Mouse (Mus musculus): ENCODE data around the gene 2310033P09Rik. TPM values are rescaled to one million over a fixed set of nuclear protein-coding genes. Genes with fewer than 3 reads are reported as not detected.
"Not testable (repeated sequence)": the region's sequence is repeated elsewhere in the genome, so short reads cannot be mapped to it uniquely, and the experiment has no call there.

Gene 2310033P09Rik
- polyA plus RNA-seq, 1 experiment = 6.9 TPM

DNA sequence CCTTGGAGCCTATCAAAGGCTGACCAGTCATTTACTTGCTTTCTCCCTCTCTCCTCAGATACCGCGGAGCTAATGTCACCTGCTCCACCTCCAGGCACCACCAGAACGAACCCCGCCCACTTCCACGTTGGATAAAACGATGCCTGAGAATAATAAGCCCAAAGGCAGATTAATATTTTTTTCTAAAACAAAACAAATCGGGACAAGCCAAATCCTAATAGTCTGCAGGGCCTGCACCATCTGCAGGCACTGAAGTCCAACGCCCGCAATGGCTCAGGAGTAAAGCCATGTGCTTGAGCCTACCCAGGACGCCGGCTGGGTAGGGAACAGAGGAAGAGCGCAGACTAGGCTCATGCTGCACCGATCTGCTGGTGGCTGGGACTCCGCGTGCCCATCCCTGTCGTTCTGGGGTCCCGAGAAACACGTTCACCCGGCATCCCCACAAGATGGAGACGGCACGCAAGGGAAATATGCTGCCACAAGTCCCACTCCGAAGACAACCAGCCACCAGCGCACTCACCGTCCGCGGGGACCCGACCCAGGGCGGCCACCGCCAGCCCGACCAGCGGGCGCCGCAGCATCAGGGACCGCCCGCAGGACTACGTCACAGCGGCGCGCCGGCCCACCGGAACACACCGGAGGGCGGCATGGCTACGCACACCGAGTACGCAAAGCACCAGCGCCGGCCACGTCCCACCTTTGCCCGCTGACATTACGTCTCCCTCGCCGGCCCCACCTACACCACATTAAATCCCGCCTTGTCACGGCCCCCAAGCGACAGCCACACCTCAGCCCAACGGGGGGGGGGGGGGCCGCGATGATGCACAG, 16.7 kb upstream of the 2310033P09Rik start:
- Histone ChIP-seq H3K27me3 (ENCODE audit: control insufficient read depth) (peaks cover 5% of the 10 kb centered on the region), H3K9me3 (ENCODE audit: control insufficient read depth, low read length) (no peaks in the 10 kb centered on the region), H3K4me1 (ENCODE audit: control insufficient read depth) (peaks cover 49% of the 10 kb centered on the region), H3K4me3 (replicated peaks) (peak overlapping the region; percentile 72), H3K36me3 (ENCODE audit: control insufficient read depth) (peaks cover 20% of the 10 kb centered on the region)
- no peak for TF ChIP-seq GATA1 (IDR thresholded peaks at IDR 0.05; ENCODE audit: low read length)
- TF ChIP-seq TAL1 (IDR thresholded peaks at IDR 0.05; ENCODE audit: low read length) = no peak

DNA sequence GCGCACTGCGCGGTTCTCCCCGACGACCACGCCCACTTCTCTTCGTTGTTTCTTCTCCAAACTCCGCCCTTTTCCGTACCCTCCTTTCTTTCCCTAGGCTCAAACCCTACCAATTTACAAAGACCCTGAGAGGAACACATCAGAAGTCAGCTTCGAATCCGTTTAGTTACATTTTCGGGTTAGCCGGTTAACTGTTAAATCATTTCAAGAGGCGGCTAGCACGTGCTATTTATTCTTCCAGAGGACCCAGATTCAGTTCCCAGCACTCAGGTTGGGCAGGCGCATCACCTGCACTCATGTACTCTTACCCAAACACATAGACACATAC, 16.1 kb upstream of the 2310033P09Rik start, which contains the start of gene Guk1:
TSS of gene Guk1 (minus strand) at position 154 of the 328 bp plus-strand sequence.
- Histone ChIP-seq H3K27me3 (ENCODE audit: control insufficient read depth) (peaks cover 5% of the 10 kb centered on the region), H3K4me3 (replicated peaks) (peak within 1 kb of the TSS; percentile 72), H3K9me3 (ENCODE audit: control insufficient read depth, low read length) (no peaks in the 10 kb centered on the region), H3K4me1 (ENCODE audit: control insufficient read depth) (peaks cover 49% of the 10 kb centered on the region), H3K36me3 (ENCODE audit: control insufficient read depth) (peaks cover 14% of the 10 kb centered on the region)
- TF ChIP-seq TAL1 (IDR thresholded peaks at IDR 0.05; ENCODE audit: low read length) (no peak), GATA1 (IDR thresholded peaks at IDR 0.05; ENCODE audit: low read length) (no peak)

DNA sequence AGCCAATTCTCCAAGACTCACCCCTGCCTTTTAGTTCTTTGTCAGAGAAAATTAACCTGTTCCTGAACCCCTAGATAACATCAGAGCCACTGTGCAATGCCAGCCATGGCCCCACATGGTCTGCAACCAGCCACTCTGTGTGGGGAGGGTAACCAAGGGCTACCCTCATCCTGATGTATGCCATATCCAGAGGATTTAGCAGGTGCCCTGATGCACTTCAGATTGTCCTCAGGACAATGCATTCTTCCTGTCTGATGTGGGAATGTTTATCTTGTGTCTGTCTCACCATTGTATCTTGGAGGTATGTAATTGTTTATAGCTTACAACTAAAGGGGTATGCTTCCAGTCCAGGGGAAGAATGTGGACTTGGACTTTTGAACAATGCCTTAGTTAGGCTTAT, 11.9 kb upstream of the 2310033P09Rik start:
- peaks cover 5% of the 10 kb centered on the region for H3K27me3 ChIP-seq (ENCODE audit: control insufficient read depth)
- H3K9me3 ChIP-seq (ENCODE audit: control insufficient read depth, low read length) = no peaks in the 10 kb centered on the region
- no peak overlapping the region for H3K4me3 ChIP-seq (replicated peaks)
- H3K4me1 ChIP-seq (ENCODE audit: control insufficient read depth) = peaks cover 48% of the 10 kb centered on the region
- no peak for TF ChIP-seq TAL1 (IDR thresholded peaks at IDR 0.05; ENCODE audit: low read length)
- no peak for TF ChIP-seq GATA1 (IDR thresholded peaks at IDR 0.05; ENCODE audit: low read length)
- peaks cover 11% of the 10 kb centered on the region for H3K36me3 ChIP-seq (ENCODE audit: control insufficient read depth)

GRCm38 (mm10) chr11:59201216-59202002, 6.7 kb upstream of the 2310033P09Rik start:
- peak overlapping the region; percentile 93 for H3K4me3 ChIP-seq (replicated peaks)
- no peak for TF ChIP-seq GATA1 (IDR thresholded peaks at IDR 0.05; ENCODE audit: low read length)
- TF ChIP-seq TAL1 (IDR thresholded peaks at IDR 0.05; ENCODE audit: low read length) = no peak
- peaks cover 52% of the 10 kb centered on the region for H3K4me1 ChIP-seq (ENCODE audit: control insufficient read depth)

DNA sequence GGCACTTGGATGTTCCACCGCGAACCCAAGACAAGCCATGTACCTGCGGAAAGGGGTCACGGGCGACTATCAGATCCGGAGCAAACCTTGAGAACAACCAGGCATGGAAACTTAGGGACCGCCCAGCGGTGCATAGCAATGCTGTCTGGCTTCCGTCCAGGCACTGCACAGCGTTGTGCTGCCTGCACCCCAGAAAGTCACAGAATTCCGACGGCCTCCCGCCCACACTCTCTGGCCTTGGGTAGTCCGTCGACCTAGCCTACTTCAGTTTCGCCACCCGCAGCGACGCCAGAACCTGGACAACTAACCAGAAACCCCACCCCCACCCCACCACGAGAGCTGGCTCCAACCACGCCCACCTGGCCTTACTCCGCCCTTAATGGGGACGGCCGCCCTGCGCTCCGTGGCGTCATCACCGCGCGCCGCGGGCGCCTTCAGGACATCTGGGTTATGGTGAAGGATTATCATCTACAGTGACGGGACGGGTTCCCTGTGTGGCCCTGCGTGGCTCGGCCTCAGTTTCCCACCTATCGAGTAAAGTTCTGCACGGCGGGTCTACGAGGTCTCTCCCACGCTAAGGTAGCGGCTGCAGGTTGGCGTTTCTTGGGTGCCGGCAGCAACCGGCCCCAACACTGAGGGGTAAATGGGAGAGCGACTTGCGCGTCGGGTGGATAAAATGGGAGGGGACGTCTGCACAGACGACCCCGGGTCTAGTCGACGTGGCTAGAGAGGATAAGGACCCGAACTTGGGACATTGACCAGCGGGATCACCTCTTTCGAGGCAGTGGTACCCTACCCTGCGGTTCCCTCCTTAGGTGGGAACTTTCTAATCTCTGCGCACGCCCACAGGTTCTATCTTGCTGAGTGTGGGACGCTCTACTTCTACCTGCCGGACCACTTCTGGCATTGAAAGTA, 5.8 kb upstream of the 2310033P09Rik start, which contains the start of gene Mrpl55:
TSS of gene Mrpl55 (plus strand) at position 406 of the 915 bp plus-strand sequence.
- no peaks in the 10 kb centered on the region for H3K9me3 ChIP-seq (ENCODE audit: control insufficient read depth, low read length)
- peaks cover 56% of the 10 kb centered on the region for H3K4me1 ChIP-seq (ENCODE audit: control insufficient read depth)
- TF ChIP-seq TAL1 (IDR thresholded peaks at IDR 0.05; ENCODE audit: low read length) = no peak
- no peak for TF ChIP-seq GATA1 (IDR thresholded peaks at IDR 0.05; ENCODE audit: low read length)
- peaks cover 43% of the 10 kb centered on the region for H3K36me3 ChIP-seq (ENCODE audit: control insufficient read depth)
- peak within 1 kb of the TSS; percentile 93 for H3K4me3 ChIP-seq (replicated peaks)
- no peaks in the 10 kb centered on the region for H3K27me3 ChIP-seq (ENCODE audit: control insufficient read depth)

More at GRCm38 (mm10) chr11:59201216-59202002, 6.7 kb upstream of the 2310033P09Rik start:
- no peaks in the 10 kb centered on the region for H3K9me3 ChIP-seq (ENCODE audit: control insufficient read depth, low read length)
- no peaks in the 10 kb centered on the region for H3K27me3 ChIP-seq (ENCODE audit: control insufficient read depth)
- peaks cover 37% of the 10 kb centered on the region for H3K36me3 ChIP-seq (ENCODE audit: control insufficient read depth)

- Histone ChIP-seq H3K9me3 (ENCODE audit: control insufficient read depth, low read length) (no peaks in the 10 kb centered on the region), H3K4me3 (replicated peaks) (peak overlapping the region; percentile 86), H3K36me3 (ENCODE audit: control insufficient read depth) (peaks cover 79% of the 10 kb centered on the region), H3K27me3 (ENCODE audit: control insufficient read depth) (no peaks in the 10 kb centered on the region), H3K4me1 (ENCODE audit: control insufficient read depth) (peaks cover 59% of the 10 kb centered on the region)
- TF ChIP-seq TAL1 (IDR thresholded peaks at IDR 0.05; ENCODE audit: low read length) (no peak), GATA1 (IDR thresholded peaks at IDR 0.05; ENCODE audit: low read length) (no peak)
Measured at GRCm38 (mm10) chr11:59209003-59209441, 901 bp downstream of the 2310033P09Rik start.

- H3K4me3 ChIP-seq (replicated peaks) = peak overlapping the region; percentile 86
- TF ChIP-seq GATA1 (IDR thresholded peaks at IDR 0.05; ENCODE audit: low read length) = no peak
- TF ChIP-seq TAL1 (IDR thresholded peaks at IDR 0.05; ENCODE audit: low read length) = no peak
- no peaks in the 10 kb centered on the region for H3K27me3 ChIP-seq (ENCODE audit: control insufficient read depth)
- H3K4me1 ChIP-seq (ENCODE audit: control insufficient read depth) = peaks cover 56% of the 10 kb centered on the region
- H3K36me3 ChIP-seq (ENCODE audit: control insufficient read depth) = peaks cover 79% of the 10 kb centered on the region
- H3K9me3 ChIP-seq (ENCODE audit: control insufficient read depth, low read length) = no peaks in the 10 kb centered on the region
Measured at GRCm38 (mm10) chr11:59209580-59209979, 1.5 kb downstream of the 2310033P09Rik start.

DNA sequence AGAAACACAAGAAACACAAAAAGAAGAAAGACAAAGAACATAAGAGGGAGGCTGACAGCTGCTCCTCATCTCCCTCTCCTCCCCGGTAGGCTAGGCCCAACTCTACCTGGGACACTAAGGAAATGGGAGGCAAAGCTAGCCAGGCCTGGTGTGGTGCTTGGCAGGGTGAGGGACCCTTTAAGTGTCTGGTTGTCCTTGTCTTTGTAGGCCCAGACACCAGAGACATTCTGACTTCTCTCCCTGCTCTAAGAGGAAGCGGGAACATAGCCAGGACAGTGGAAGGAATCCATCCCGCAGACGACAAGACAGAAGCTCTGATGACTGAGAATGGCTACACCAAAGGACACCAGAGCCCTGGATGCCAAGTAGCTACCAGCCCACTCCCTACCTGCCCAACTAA, 1.9 kb downstream of the 2310033P09Rik start:
- Histone ChIP-seq H3K4me3 (replicated peaks) (no peak overlapping the region), H3K27me3 (ENCODE audit: control insufficient read depth) (no peaks in the 10 kb centered on the region), H3K36me3 (ENCODE audit: control insufficient read depth) (peaks cover 79% of the 10 kb centered on the region), H3K4me1 (ENCODE audit: control insufficient read depth) (peaks cover 56% of the 10 kb centered on the region), H3K9me3 (ENCODE audit: control insufficient read depth, low read length) (no peaks in the 10 kb centered on the region)
- TF ChIP-seq TAL1 (IDR thresholded peaks at IDR 0.05; ENCODE audit: low read length) (no peak), GATA1 (IDR thresholded peaks at IDR 0.05; ENCODE audit: low read length) (no peak)

- H3K27me3 ChIP-seq (ENCODE audit: control insufficient read depth); H3K9me3 ChIP-seq (ENCODE audit: control insufficient read depth, low read length); H3K4me3 ChIP-seq (replicated peaks): not testable (repeated sequence)
- peaks cover 80% of the 10 kb centered on the region for H3K36me3 ChIP-seq (ENCODE audit: control insufficient read depth)
- H3K4me1 ChIP-seq (ENCODE audit: control insufficient read depth) = peaks cover 63% of the 10 kb centered on the region
Measured at GRCm38 (mm10) chr11:59211561-59211960, 3.4 kb downstream of the 2310033P09Rik start.

- Histone ChIP-seq H3K36me3 (ENCODE audit: control insufficient read depth) (peaks cover 83% of the 10 kb centered on the region), H3K4me1 (ENCODE audit: control insufficient read depth) (peaks cover 61% of the 10 kb centered on the region)
- H3K4me3 ChIP-seq (replicated peaks); H3K27me3 ChIP-seq (ENCODE audit: control insufficient read depth); H3K9me3 ChIP-seq (ENCODE audit: control insufficient read depth, low read length): not testable (repeated sequence)
Measured at GRCm38 (mm10) chr11:59212320-59212719, 4.2 kb downstream of the 2310033P09Rik start.

Measured in erythroblast, embryonic 14.5 days (primary cell).